Mouse (Mus musculus) gastrocnemius, postnatal 10 days (tissue): ENCODE data around the gene Bbs12. TPM values are rescaled to one million over a fixed set of nuclear protein-coding genes. Genes with fewer than 3 reads are reported as not detected.

Experiments used
- DNase-seq: peaks from one replicate; pipeline ENCODE4 v3.0.0; 2021; ENCODE audit warnings: mixed read lengths
- total RNA-seq, 2 experiments: library from RNA; stranded (reverse); gene quantifications; 2 replicates each; pipeline ENCODE4 v1.2.3; 2021

Gene Bbs12
- total RNA-seq, 2 experiments from 2014 or later = 1.1 to 1.6 TPM

DNA sequence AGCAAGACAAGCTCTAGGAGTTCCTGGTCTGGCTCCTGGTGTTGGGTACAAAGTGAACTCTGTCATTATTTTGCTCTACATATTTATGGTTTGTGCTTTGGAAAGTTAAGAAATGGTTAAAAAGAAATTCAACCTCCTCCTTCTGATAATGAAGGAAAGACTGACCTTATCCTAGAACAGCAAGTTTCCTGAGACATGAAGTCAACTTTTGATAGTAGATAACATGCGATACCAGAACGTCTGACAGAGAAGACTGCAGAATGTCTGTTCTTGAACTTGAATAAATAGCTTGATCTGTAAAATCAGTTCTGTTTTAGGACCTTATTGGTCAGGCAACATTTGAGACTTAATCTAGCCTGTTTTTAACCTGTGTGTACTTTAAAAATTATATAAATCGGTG lies 14.3 kb downstream of the Bbs12 start:
- DNase-seq = no peak

DNA sequence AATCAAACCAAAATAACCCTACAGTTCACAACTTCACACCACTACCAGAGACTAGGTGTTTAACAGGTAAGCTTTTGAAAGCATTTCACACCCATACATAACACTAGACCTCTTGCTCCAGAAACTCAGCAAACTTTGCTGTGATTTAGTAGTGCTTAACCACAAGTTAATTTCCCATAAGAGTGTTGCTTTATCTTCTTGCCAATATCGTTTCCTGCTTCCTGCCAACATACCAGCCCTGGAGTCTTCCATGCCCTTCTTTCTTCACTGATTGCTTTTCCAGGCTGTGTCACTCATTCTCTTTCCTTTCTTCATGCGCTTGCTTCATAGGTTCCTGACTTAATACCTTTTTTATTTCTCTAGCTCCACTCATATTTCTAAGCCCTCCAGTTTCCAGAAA lies 16.1 kb downstream of the Bbs12 start:
- DNase-seq = no peak

DNA sequence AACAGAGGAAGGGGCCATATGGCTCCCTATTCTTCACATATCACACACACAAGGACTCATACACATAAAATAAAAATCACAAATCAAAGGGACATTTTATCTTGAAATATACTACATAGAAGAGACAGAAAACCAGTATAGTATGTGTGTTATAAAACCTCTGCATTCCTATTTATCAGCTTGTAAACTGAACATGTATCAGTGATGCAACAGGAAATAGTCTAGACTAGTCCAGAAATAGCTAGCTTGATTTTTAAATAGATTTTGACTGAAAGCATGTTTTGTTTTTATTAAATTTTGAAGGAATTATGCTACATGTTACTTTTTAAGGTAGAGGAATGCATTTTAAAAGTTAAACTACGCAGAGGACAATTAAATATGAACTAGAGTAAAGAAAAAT lies 17.6 kb downstream of the Bbs12 start:
- no peak for DNase-seq

DNA sequence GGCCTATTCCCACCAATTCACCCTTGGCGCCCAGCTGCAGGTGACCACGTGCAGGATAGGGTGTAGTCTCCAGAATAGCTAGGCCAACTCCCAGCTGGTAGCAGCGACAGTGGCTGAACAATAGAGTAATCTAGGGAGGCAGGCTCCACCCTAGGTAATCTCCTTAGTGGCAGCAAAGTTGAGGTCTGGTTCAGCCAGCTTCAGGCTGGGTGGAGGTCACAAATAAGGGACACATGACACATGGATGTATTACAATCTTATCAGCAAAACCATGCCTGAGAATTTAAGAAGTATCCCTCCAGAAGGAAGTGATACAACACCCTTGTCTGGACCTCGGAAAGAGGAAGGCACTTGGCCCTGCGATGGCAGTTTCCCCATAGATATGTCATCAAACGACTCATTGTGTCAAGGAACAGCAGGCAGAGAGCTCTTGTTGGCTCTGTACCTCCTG lies 19.7 kb downstream of the Bbs12 start:
- no peak for DNase-seq

- DNase-seq = no peak
Measured at GRCm38 (mm10) chr3:37334053-37334452, 21.7 kb downstream of the Bbs12 start.

DNA sequence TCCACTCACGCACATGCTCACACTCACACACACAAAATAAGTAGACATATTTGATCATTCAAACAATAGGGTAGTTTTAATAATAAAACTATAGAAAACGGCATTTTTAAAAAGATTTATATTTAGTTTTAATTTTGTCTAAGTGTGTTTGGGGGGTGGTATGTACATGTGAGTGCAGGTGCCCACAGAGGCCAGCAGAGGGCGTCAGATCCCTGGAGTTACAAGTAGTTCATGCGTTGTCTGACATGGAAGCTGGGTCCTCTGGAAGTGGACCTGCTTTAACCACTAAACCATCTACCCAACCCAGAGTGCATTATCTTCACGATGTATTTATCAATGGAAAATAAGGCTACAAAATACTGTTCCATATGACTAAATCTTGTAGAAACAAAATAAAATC lies 28.8 kb downstream of the Bbs12 start:
- DNase-seq = peak; percentile 50

DNA sequence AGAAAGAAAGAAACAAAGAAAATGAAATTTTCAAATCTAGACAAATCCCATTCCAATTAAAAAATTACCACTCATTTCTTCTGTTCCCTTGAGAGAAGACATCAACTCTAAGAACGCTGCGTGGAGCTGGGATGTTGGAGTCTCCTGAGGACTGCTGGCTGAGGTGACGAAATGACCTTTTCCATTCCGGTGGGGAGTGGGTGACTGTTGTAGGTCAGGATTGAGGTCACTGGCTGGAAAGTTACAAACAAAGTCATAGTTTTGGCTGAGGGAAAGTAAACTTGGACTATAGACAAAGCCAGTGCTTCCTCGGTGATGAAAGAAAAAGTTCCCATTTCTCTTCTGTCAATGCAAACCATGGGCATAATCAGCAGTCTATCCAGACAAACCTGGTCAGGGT lies 30.5 kb downstream of the Bbs12 start:
- DNase-seq = no peak

DNA sequence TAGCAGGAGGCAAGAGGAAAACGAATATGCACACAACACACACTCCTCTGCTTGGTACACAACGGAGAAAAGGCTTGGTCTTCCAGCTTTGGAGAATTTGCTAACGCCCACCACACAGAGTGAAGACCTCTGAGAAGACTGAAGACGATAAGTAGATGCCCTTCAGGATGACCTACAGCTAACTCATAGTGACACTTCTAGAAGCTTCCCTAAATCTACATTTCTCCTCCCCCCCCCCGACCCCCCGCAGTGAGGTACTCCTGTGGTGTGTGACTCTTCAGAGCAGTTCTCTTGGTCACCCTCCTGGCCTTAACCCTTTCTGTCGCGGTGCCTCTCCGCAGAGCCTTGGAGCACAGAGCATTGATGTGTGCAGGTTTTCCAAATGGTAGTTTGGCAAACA lies 35.3 kb downstream of the Bbs12 start:
- DNase-seq = no peak

GRCm38 (mm10) chr3:37348221-37349165 lies 36.1 kb downstream of the Bbs12 start, which contains the start of gene Fgf2:
Gene Fgf2, plus strand, starts transcription at chr3:37348346.
- peak; percentile 65 for DNase-seq

- DNase-seq = no peak
Measured at GRCm38 (mm10) chr3:37349166-37349548, 36.8 kb downstream of the Bbs12 start.

GRCm38 (mm10) chr3:37350386-37350785 lies 38.0 kb downstream of the Bbs12 start:
- DNase-seq = no peak

- DNase-seq = no peak
Measured at GRCm38 (mm10) chr3:37353951-37354481, 41.7 kb downstream of the Bbs12 start.

GRCm38 (mm10) chr3:37354737-37355136 lies 42.4 kb downstream of the Bbs12 start:
- DNase-seq = no peak

GRCm38 (mm10) chr3:37360729-37361128 lies 48.4 kb downstream of the Bbs12 start:
- DNase-seq = no peak

DNA sequence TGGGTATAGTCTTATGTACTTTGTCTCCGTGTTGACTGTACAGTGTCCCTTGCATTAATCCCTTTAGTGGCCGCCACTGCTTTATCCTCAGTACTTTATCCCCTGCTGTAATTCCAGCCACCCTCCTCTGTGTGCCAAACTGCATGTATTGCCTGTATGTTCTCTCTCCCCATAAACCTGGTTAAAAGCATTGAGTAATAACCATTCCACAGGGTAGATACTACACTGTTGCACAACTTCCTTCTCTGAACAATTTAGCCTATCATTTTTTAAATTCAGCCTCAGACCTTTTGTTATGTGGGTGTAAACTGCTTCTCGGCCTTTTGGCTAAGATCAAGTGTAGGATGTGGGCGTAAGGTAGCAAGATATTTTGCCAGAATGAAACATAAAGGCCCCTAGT lies 52.8 kb downstream of the Bbs12 start:
- DNase-seq = no peak

GRCm38 (mm10) chr3:37365976-37366375 lies 53.6 kb downstream of the Bbs12 start:
- DNase-seq = no peak

DNA sequence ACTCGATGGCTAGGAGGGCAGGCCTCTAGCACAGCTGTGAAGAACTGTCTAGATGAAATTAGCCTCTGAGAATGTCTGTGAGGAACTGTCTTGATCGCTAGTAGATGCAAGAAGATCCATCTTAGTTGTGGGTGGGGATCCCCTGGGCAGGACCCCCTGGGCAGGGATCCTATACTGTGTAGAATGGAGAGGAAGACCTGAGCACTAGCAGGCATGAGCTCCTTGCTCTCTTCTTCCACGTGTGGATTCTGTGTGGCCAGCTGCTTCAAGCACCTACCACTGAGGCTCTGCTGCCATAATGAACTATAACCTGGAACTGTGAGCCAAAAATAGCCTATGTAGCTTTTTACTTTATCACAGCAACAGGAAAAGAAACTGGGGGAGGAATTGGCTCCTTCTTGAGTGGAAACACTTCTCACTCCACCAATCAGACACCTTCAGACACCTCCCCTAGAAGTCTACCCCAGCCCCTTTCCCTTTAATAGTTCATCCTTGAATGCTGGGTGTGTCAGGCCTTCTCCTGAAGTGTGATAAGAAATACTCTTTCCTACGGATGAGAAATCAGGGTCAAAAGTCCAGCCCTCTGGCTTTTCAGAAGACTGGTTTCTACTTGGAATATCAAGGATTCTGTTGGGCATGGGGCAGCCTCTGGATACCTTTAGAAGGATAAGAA lies 54.2 kb downstream of the Bbs12 start:
- no peak for DNase-seq

GRCm38 (mm10) chr3:37370407-37370806 lies 58.1 kb downstream of the Bbs12 start:
- no peak for DNase-seq

Other genes with a start within 250 kb of the Bbs12 start
- gene Adad1, start 249.0 kb upstream of the Bbs12 start, total RNA-seq = not detected
- not detected for gene Il2, start 186.6 kb upstream of the Bbs12 start, total RNA-seq
- not detected for gene Il21, start 79.9 kb upstream of the Bbs12 start, total RNA-seq
- gene Cetn4, start 154 bp downstream of the Bbs12 start, total RNA-seq = 1 to 10 TPM in 1 of 2 experiments, under 1 TPM in 1; 0.63 to 1.5 TPM
- gene Fgf2, start 35.8 kb downstream of the Bbs12 start, total RNA-seq = 10 to 100 TPM; 15.9 to 17.5 TPM
- 10 to 100 TPM; 14.5 to 14.8 TPM for gene Spata5, start 107.3 kb downstream of the Bbs12 start, total RNA-seq
- 10 to 100 TPM; 24.8 to 25.5 TPM for gene Nudt6, start 107.7 kb downstream of the Bbs12 start, total RNA-seq